Mouse (Mus musculus) testis, adult 2 months (tissue): ENCODE measurements around the gene Gm20388.

Source experiments
- CTCF ChIP-seq: fragments of 200-500 bp; IDR thresholded peaks from 2 replicates; pipeline ENCODE4 v1.5.1; 2012; ENCODE audit warnings: low read depth, mild to moderate bottlenecking, inconsistent platforms, low read length, moderate library complexity; ENCODE audit not compliant: control insufficient read depth, insufficient read depth, insufficient replicate concordance
- POLR2A ChIP-seq: fragments of 200-500 bp; IDR thresholded peaks from 2 replicates; pipeline ENCODE4 v1.6.1; 2012; ENCODE audit warnings: low read depth, mild to moderate bottlenecking, inconsistent platforms, low read length, moderate library complexity; ENCODE audit not compliant: control insufficient read depth

DNA sequence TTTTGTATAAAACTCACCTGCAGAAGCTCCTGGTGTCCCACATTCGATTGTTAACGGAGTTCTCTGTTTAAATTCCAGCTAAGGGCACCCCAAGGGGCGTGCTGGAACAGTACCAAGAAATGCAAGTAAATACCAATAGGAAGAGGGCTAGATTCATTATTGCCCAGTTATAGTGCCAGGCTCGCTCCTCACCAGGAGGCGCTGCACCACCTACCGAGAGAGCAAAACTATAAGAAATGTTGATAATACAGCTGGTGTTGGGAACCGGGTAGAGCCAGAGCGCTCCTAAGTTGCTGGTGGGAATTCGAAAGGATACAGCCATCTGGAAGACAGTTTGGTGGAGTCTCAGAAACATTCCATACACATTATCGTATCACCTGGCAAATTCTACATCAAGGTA, 4167.4 kb downstream of the Gm20388 start:
- TF ChIP-seq POLR2A (no peak), CTCF (no peak)
